Comparison of ENCODE assay signal across 8 mouse cellular contexts in genomic region chr11:96860564-96860963, GRCm38 (mm10). TPM values are rescaled to one million over a fixed set of nuclear protein-coding genes. Genes with fewer than 3 reads are reported as not detected.
A peak's percentile ranks its signal among the peaks of the same experiment; 100 is the strongest.
DNase-seq lines count a peak whose midpoint lies in the region; ATAC-seq and TF ChIP-seq lines count a peak whose summit lies in the region.

No protein-coding gene starts in this region.

- TF ChIP-seq CTCF in lung, postnatal 0 days (IDR thresholded peaks at IDR 0.05): peak; percentile 94

- no peak overlapping the region for H3K4me2 ChIP-seq in forebrain, embryonic 15.5 days (replicated peaks)
- H3K4me2 ChIP-seq in lung, postnatal 0 days (replicated peaks; ENCODE audit: low read depth, low read length): no peak overlapping the region

- H3K9ac ChIP-seq in forebrain, embryonic 15.5 days (replicated peaks): no peak overlapping the region
- no peak overlapping the region for H3K9ac ChIP-seq in lung, postnatal 0 days (replicated peaks; ENCODE audit: low read depth)

- 6% methylated on average over 8 of the region's 8 CpGs for WGBS in forebrain, embryonic 15.5 days
- WGBS in lung, postnatal 0 days: 15% methylated on average over 8 of the region's 8 CpGs

- H3K27me3 ChIP-seq in forebrain, embryonic 15.5 days: no peaks in the 10 kb centered on the region
- no peaks in the 10 kb centered on the region for H3K27me3 ChIP-seq in lung, postnatal 0 days (replicated peaks; ENCODE audit: insufficient read depth, low read length)

- peak; percentile 39 for DNase-seq in MEL-GATA-1-ER (ENCODE audit: extremely low read depth, low read depth)
- peak; percentile 74 for DNase-seq in heart, postnatal 25 days (ENCODE audit: low spot score)
- peak; percentile 73 to 76 for DNase-seq in layer of hippocampus, postnatal 14 days (ENCODE audit: low spot score in 2 of 2)
- peak; percentile 89 for DNase-seq in lung, postnatal 0 days (ENCODE audit: low spot score)
- peak; percentile 81 for DNase-seq in ovary, postnatal 36 days (ENCODE audit: low spot score)
- peak; percentile 57 to 61 for DNase-seq in thymus, postnatal 36 days

- H3K9me3 ChIP-seq in forebrain, embryonic 15.5 days: no peaks in the 10 kb centered on the region
- H3K9me3 ChIP-seq in lung, postnatal 0 days (ENCODE audit: low read length): no peaks in the 10 kb centered on the region

- peaks cover 32% of the 10 kb centered on the region for H3K4me1 ChIP-seq in forebrain, embryonic 15.5 days
- peaks cover 5% of the 10 kb centered on the region; the same call in 1 of the 2 replicates for H3K4me1 ChIP-seq in lung, postnatal 0 days (ENCODE audit: insufficient read depth, low read depth, low read length)

- no peak overlapping the region for H3K27ac ChIP-seq in forebrain, embryonic 15.5 days (replicated peaks)
- H3K27ac ChIP-seq in lung, postnatal 0 days (ENCODE audit: low read length): peak overlapping the region; percentile 43; the same call in 1 of the 2 replicates

- TF ChIP-seq EP300 in lung, postnatal 0 days (IDR thresholded peaks at IDR 0.05): no peak

- H3K36me3 ChIP-seq in forebrain, embryonic 15.5 days: no peaks in the 10 kb centered on the region
- H3K36me3 ChIP-seq in lung, postnatal 0 days (ENCODE audit: insufficient read depth, low read length): no peaks in the 10 kb centered on the region

- no peak overlapping the region for H3K4me3 ChIP-seq in forebrain, embryonic 15.5 days
- H3K4me3 ChIP-seq in lung, postnatal 0 days (ENCODE audit: low read depth, low read length): no peak overlapping the region

- ATAC-seq in cerebellum, adult (ENCODE audit: insufficient number of reproducible peaks, low FRiP score, low TSS enrichment): peak; percentile 65; the same call in 1 of the 2 replicates
- peak; percentile 46; the same call in 1 of the 2 replicates for ATAC-seq in forebrain, embryonic 15.5 days (replicated peaks)
- ATAC-seq in lung, postnatal 0 days: peak; percentile 19

- intact Hi-C loops in heart, postnatal 25 days (cut with DNase I): loop anchor here (1.0 to 10.0 kb wide), 5 partner anchors 36 to 306 kb away; no protein-coding TSS in a partner anchor

RNA-seq across cellular contexts. Expression of gene Copz2, which starts 10.9 kb away (rescaled TPM):
- polyA plus RNA-seq in forebrain, embryonic 15.5 days (2015; fragmentation: Nextera tagmentation; extraction: Ambion mirVana): 12.2 and 13.5 TPM in 2 replicates
- 10 to 100 TPM; 33.4 to 37.5 TPM for total RNA-seq in heart, postnatal 25 days (2021)
- 1 to 10 TPM; 2.9 to 6.2 TPM for total RNA-seq in layer of hippocampus, postnatal 14 days (2021)
- polyA plus RNA-seq in lung, postnatal 0 days (2015; fragmentation: Nextera tagmentation; extraction: Ambion mirVana): 105 and 110 TPM in 2 replicates

RNA-seq across cellular contexts. Expression of gene Nfe2l1, which starts 30.8 kb away (rescaled TPM):
- polyA plus RNA-seq in forebrain, embryonic 15.5 days (2015; fragmentation: Nextera tagmentation; extraction: Ambion mirVana): 55.7 and 59.6 TPM in 2 replicates
- total RNA-seq in heart, postnatal 25 days (2021): 100 to 1,000 TPM; 346 to 370 TPM
- total RNA-seq in layer of hippocampus, postnatal 14 days (2021): 100 to 1,000 TPM; 185 to 187 TPM
- 51.8 and 54.5 TPM in 2 replicates for polyA plus RNA-seq in lung, postnatal 0 days (2015; fragmentation: Nextera tagmentation; extraction: Ambion mirVana)

RNA-seq across cellular contexts. Expression of gene Cdk5rap3, which starts 55.7 kb away (rescaled TPM):
- polyA plus RNA-seq in forebrain, embryonic 15.5 days (2015; fragmentation: Nextera tagmentation; extraction: Ambion mirVana): 106 and 109 TPM in 2 replicates
- 10 to 100 TPM; 21.6 to 23.2 TPM for total RNA-seq in heart, postnatal 25 days (2021)
- 10 to 100 TPM; 41.2 to 47.2 TPM for total RNA-seq in layer of hippocampus, postnatal 14 days (2021)
- 46.4 and 48.0 TPM in 2 replicates for polyA plus RNA-seq in lung, postnatal 0 days (2015; fragmentation: Nextera tagmentation; extraction: Ambion mirVana)

Comparison
In these comparisons a context has a peak if more than half of its experiments do, and no peak if none do; other contexts are left out.
1. DNase-seq: peak in every context shown above with its lines; median percentile 89 in lung, postnatal 0 days; 81 in ovary, postnatal 36 days; 74 in layer of hippocampus, postnatal 14 days; 74 in heart, postnatal 25 days; 59 in thymus, postnatal 36 days; 39 in MEL-GATA-1-ER.
2. RNA of gene Copz2, which starts 10.9 kb away (total RNA-seq): 33.4 to 37.5 TPM in heart, postnatal 25 days; 2.9 to 6.2 TPM in layer of hippocampus, postnatal 14 days; every median in the first group is over 4 times any median in the second.
3. Peak in every context shown above with its lines, with median percentiles within 50 percentile points of each other: ATAC-seq.